Mouse (Mus musculus): Measurements from ENCODE around the gene Ipo4. TPM values are rescaled to one million over a fixed set of nuclear protein-coding genes. Genes with fewer than 3 reads are reported as not detected.

The Ipo4 gene
- total RNA-seq (2021) = 100 to 1,000 TPM; 112 to 157 TPM
- long read RNA-seq, experiment 1, transcript Ipo4-201 (30 exons, 3,846 nt) = major isoform, 36 of 132 reads
- long read RNA-seq, experiment 1, partial matches to known transcripts = 83 of 132 reads
- long read RNA-seq, experiment 1, other reads (novel, unspliced or antisense) = 13 of 132 reads
- long read RNA-seq, experiment 2, transcript Ipo4-201 (30 exons, 3,846 nt) = major isoform, 11 of 29 reads
- long read RNA-seq, experiment 2, partial matches to known transcripts = 14 of 29 reads
- long read RNA-seq, experiment 2, other reads (novel, unspliced or antisense) = 4 of 29 reads

DNA sequence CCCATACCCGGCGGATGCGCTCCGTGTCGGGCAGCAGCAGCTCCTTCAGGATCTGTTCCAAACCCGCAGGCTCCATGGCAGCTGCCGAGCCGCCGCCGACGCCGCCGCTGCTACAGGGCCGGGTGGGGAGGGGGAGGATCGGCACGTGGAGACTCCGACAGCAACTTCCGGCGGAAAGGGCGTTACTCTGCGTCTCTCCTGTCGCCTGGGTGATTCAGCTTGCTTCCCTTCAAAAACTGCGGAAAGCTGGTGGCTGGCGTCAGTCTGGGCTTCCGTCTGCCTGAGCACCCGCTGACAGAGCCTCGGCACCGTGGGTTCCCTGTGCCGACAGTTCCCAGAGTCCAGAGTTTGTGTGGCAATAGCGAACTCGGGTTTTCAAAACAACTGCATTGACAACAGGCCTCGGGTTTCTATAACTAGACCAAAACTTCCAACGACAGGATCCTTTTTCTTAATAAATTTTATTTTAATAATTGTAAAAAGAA lies at the start of gene Ipo4:
TSS of gene Ipo4 (minus strand) at position 435 of the 485 bp plus-strand sequence.
- peak; percentile 93 to 94 for DNase-seq

DNA sequence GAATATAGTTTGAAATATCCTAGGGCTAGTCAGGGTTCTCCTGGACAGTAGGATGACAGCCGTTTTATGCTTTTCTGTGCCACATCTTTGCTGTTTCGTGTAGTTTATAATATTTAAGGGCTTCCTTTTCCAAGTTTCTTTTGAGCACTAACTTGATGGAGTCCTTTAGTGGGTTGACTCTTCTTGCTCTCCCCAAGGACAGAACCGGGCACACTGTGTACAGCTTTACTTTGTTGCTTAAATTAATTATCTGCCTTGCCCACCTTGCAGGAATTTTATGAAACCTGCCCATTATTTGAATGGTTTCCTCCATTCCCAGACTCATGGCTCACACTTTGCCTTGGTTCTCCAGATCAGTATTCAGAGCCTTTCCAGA lies 46.3 kb upstream of the Ipo4 start:
- no peak for DNase-seq

DNA sequence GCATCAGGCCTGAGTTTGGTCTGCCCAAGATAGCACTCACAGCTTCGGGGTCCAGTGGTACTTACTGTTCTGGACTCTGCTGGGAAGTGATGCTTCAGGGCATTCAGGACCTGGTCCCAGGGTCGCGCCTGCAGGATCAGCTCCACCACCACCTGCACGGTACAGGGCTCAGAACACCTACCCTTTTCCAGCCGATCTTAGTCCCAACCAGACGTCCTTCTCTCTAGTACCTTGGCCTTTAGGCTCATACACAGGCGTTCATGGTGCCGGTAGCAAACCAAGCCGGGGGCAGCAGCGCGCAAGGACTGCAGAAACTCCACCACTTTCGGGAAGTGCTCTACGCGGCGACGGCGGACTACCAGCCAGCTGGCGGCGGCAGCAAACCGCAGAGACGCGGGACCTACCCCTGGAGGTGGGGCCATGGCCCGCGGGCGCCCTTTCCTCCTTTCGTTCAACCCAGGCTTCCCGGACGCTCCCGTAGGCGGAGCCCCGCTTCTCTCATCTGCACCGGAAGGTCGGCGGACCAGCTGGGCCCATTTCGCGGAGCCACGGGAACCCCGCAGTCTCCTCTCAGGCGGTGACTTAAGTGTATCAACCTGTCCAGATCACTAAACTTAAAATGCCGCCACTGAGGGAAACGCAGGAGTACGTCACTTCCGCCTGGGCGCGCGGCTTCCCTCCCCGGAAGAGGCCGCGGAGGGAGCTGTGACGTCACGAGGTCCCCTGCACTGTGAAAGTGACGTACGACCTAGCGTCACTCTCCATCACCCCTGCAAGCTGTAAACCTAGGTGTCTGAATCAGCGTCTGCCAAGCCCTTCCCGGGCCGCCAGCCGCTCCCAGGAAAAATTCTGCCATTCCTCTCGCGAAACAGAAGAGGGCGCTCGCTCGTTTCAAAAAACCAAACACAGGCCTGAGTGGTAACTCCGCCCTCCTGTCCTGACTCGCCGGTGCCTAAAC lies 45.7 kb upstream of the Ipo4 start, which contains the start of gene Tinf2:
TSS of gene Tinf2 (minus strand) at position 661 of the 958 bp plus-strand sequence.
- DNase-seq = peak; percentile 94 to 95

DNA sequence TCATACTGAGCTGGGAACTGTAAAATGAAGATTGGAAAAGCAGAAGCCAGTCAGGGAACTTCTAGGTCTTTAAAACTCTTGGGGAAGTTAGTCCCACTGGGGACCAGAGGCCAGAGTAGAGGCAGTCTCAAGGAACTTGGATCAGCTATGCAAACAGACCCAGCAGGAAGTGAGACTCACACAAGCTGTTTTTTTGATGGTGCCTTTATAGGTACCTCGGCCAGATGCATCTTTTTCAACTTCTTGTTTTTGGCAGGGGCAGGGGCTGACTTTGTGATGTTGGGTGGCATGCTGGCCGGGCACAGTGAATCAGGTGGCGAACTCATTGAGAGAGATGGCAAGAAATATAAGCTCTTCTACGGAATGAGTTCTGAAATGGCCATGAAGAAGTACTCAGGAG lies 41.9 kb upstream of the Ipo4 start:
- no peak for DNase-seq

DNA sequence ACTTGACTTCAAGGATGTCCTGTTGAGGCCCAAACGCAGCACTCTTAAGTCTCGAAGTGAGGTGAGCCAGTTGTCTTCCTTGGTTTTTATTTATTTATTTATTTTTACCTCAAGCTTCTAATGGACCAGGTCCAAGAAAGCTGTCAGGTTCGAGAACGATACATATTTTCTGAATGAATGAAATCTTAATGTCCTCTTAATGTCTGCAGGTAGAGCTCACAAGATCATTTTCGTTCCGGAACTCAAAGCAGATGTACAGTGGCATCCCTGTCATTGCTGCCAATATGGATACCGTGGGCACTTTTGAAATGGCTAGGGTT lies 36.9 kb upstream of the Ipo4 start:
- no peak for DNase-seq

DNA sequence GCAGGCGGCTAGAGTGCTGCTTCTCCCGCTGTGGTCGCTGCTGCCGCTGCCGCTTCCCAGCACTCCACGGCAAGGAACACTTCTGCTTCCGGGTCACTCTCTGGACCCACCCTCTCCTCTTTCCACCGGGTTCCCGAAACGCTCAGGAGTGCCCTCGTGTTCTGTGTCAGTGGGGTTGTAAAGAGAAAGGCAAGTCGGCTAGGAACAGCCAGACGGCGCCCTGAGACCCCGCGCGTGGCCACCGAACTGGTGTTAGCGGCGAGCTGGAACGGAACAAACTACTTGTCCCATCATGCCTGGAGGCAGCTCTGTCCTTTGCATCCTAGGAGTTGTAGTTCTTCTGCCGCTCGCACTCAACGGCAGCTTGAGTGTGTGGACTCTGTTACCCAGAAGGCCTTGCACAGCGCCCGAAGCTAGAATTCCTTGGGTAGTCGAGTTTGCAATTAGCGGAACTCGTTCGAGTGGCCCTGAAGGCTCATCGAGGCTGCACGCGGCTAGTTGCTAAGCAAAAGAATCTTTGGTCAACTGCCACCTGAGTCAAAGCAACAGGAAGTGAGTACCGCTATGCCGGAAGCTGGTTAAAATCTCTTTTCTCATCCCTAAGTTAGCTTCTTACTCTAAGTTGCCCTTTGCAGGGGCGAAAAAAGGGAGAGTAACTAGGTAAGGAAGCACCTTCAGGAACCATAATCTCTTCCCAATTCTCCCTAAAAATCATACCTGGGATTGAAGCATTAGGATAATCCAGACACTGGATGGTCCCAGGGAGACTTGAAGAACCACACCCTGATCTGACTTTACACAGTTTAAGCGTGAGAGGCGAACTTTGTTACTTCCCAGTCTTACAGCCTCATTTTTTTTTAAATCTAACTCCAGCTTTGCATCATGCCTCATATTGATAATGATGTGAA lies 36.3 kb upstream of the Ipo4 start, which contains the start of the genes Gmpr2 and Nedd8:
TSS of gene Gmpr2 (plus strand) at position 109 of the 908 bp plus-strand sequence.
TSS of gene Nedd8 (minus strand) at position 292 of the 908 bp plus-strand sequence.
- peak; percentile 89 for DNase-seq

DNA sequence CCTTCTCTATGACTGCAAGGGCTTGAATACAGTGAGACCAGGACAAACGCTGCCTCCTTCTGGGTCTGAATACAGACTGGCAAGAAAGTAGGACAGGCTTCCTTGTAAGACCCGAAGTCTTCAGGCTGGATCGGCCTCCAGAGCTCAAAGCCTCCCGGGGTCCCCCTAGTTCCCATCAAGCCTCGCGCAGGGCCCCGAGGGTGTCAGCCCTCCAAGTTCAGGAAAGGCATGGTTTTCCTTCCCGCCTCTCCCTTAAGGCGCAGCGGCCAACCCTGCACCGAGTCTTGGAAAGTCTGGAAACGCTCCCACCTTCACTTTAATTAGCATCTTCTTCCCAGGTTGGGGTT lies 35.7 kb upstream of the Ipo4 start:
- no peak for DNase-seq

DNA sequence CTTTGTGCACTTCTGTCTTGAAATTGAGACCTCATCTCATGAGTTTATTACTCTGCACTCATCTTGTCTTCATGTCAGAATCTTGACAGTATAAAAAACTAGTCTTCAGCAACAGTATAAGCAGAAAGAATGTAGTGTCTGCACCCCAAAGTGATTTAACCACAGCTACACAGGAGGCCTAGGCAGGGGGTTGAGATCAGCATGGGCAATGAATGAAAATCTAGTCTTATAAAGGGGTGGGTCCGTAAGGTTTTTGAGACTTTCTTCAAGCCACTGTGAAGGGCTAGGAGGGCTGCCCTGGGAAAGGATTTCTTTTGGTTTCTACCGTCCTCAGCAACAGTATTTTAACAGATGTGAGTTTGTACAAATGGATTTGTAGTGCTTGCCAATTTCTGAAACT lies 24.9 kb upstream of the Ipo4 start:
- no peak for DNase-seq

DNA sequence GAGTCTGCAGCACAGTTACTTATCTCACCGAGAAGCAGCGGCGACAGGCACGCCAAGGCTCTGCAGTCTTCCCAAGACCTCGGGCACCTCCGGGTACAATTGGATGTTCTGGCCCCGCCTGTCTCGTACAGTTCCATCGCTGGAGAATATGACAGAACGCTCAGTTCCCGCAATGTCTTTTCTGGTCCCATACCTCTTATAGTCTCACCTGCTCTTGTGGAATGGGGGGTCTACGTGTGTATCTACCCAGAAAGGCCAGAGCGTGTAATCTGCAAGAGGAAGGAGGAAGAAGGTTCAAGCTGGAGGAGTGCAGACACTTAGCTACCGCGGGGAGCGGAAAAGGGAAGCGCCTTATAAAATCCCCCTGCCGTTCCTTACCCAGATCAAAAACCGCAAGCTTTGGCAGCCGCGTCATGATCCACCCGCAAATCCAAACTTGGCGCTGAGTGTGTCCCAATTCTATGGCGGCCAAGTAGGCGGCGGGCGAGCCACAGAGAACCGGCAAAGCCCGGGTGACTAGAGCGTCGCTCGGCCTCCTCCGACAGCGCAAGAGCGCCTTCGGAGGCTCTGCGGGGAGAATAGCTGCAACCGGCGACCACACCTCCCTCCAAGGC lies 24.3 kb upstream of the Ipo4 start, which contains the start of gene Mdp1:
TSS of gene Mdp1 (minus strand) at position 549 of the 614 bp plus-strand sequence.
- peak; percentile 87 to 89 for DNase-seq

DNA sequence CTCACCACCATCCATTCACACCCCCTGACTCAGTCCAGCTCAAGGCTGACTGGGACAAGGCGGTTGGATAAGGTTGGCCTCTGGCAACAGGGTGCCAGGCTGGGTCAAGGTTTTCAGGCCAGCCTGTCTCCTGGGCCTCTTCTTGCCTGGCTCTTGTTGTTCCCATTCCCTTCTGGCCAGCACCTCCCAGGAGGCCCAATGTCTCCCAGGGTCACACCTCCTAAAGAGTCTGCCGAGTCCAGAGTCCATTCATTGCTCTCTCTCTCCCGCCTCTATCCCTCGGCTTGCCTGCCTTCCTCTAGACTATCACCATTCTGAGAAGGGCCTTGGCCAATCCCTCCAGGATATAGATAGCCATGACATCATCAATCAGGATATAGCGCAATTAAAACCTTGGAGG lies 22.3 kb upstream of the Ipo4 start:
- peak; percentile 70 to 82 for DNase-seq

DNA sequence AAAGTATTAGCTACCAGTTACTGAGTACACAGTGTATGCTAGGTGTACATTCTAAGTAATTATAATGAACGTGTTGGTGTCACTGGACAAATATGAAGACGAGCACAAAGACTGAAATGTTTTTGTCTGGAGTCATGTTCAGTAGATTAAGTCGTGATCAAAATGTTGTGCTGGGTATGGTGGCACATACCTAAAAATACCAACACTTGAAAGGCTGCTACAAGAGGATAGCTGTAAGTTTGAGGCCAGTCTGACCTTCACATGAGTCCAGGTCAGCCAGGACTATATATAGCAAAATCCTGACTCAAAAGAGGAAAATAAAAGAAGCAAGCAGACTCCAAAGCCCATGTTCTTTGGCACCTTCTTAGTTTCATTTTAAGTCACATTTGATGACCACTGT lies 21.2 kb upstream of the Ipo4 start:
- no peak for DNase-seq

DNA sequence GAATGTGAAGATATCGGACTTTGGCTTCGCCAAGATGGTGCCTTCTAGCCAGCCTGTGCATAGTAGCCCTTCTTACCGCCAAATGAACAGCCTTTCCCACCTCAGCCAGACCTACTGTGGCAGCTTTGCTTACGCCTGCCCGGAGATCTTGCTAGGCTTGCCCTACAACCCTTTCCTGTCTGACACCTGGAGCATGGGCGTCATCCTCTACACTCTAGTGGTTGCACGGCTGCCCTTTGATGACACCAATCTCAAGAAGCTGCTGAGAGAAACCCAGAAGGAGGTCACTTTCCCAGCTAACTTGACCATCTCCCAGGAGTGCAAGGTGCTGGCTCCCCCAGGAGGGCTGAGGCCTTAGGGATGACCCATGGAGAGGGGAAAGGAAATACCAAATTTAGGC lies 15.8 kb upstream of the Ipo4 start:
- DNase-seq = no peak

DNA sequence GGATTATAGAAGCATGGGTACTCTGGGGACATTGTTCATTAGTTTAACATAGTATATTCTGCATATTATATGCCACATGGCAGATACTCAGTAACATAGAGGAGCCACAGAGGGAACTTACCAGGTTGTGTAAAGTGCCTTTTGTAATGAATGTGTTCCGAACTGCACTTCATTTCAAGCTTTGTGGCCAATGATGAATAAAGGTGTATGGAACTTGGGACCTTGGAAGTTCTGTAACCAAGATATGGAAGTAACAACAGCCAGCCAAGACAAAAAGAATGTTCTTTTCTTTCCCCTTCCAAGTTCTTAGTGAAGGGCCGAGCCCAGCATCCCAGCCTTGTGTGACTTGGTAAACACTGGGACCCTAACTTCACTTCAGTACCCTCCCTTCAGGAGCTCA lies 14.1 kb upstream of the Ipo4 start, which contains the start of gene Tssk4:
TSS of gene Tssk4 (plus strand) at position 301 of the 400 bp plus-strand sequence.
- DNase-seq = no peak

DNA sequence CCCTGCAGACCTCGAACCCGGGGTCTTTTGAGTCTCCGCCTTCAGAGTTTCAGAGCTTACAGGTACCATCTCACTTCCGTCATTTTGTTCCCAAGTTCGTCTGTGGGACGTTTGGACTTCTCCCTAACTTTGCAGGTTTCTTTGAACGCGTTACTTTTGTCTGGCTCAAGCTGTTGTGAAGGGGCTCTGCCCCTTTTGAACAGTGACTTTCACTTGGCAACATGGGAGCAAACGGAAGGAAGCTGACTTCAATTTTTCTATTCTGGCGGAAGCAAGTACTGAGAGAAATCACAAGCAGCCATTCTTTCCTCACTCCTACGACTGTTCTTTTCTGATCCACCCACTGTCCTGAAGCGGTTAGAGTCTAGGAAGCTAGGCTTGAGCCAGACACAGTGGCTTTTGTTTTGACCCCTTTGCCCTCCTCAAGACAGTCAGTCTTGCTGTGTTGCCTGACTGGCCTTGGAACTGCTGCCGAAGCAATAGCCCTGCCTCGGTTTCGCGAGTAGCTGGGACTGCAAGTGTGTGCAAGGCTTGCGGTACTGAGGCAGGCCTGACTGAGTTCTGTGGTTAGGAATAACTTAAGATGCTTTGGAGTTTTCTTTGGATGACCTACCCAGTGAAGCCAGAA lies 8.6 kb upstream of the Ipo4 start:
- no peak for DNase-seq

DNA sequence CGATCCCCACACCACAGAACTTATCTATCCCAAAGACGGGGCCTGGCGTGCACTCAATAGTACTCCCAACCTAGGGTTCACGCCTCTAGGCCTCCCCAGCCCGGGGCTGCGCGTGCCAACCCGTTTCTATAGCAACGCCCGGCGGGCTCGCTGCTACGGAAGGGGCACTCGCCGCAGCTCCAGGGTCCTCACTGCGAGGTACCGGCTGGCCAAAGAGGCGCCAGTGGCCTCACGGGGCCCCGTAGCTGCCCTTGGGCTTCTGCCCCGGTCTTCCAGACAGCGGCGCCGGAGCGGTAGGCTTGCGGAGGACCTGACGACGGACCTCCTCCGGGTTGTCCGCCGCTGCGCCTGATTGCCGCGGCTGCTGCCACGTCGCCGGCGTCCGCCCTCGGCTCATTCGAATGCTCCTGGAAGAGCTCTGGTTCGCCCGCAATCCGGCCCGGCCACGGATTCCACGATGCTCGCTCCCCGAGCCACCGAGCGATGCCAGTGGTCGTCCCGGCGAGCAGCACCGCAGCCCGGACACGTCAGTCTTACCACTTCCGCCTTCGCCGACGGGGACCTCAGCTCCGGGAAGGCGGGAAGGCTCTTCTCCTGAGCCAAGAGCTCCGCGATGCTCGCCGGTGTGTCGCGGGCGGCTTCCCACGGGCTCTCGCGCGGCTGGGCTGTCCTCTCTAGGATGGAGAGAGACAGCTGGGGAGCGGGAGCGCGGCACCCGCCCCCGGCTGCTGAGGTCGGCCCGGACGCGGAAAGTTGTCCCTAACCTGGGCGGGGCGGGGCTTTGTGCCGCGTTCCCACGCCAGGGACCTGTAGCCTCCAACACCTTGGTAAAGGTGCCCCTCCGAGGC lies 7.5 kb upstream of the Ipo4 start, which contains the start of gene Tm9sf1:
TSS of gene Tm9sf1 (minus strand) at position 747 of the 848 bp plus-strand sequence.
- peak; percentile 87 to 91 for DNase-seq

DNA sequence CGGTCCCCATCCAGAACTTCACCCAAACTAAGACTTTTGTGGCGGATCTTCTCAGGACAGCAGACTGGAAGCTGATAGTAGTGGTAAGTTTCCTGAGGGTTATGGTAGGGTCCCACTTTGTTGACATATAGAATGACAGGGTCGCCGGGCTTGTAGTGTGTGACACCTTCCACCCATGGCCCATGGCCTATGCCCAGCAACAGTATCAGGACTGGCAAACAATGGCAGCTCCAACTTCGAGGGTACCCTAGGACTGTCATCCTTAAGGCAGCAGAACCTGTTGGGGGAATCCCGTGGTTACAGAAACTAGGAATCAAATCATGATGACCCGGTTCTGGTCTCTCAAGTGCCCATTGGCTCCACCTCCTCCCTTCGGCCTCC lies 6.9 kb upstream of the Ipo4 start:
- DNase-seq = no peak

DNA sequence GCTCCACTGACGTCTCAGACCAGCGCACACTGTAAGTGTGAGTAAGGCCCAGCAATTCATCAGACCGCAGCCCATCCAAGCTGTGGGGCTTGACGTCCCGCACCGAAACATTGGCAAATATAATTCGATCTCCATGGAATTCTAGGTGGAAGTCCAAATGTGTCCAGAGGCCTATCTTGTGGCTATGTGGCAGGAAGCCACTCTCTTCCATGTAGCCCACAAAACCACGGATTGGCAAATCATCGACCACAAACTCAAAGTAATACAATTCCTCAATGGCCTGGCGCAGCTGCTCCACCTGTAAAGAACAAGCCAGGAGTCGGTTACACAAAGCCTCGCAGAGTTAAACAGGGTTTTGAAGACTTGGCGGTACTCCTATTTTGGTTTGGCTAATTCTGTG lies 5.5 kb upstream of the Ipo4 start:
- no peak for DNase-seq

DNA sequence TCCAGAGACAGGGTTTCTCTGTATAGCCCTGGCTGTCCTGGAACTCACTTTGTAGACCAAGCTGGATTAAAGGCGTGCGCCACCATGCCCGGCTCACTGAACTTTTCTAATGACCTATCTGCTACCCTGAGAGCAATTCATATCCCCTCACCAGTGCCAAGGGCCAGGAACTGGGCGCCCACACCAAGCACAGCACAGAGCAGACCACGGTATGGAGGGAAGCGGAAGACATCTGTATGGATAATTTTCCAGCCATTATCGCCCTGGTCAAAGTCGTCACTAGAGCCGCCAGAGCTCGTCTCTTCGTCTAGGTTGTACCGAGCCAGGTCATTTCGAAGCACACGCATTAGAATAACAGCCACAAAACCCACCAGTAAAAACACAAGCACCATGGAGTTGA lies 5.1 kb upstream of the Ipo4 start:
- no peak for DNase-seq

DNA sequence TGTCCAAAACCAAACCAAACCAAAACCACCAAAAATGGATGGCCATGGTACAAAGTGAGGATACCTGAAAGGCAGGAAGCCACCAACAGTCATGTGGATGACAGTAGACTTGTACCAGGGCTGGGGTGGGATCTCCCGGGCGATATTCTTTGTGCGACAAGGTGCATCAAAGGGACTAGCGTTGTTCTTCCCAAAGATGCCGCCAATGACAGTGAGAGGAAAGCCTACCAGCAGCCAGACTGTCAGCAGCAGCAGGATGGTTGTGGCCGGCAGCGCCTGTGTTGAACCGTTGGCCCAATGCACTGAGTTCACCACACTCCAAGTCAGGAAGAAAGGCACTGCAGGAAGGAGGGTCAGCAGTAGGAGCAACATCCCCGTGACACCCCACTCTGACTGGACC lies 2.0 kb upstream of the Ipo4 start, which contains the start of gene Gm49378:
TSS of gene Gm49378 (minus strand) at position 101 of the 400 bp plus-strand sequence.
- DNase-seq = no peak

Data from adrenal gland, postnatal 36 days (tissue).